Mouse (Mus musculus): ENCODE measurements around the gene Sema7a. TPM values are rescaled to one million over a fixed set of nuclear protein-coding genes. Genes with fewer than 3 reads are reported as not detected.

Sema7a gene
- polyA plus RNA-seq, 1 experiment from 2014 or later = 0.27 TPM

DNA sequence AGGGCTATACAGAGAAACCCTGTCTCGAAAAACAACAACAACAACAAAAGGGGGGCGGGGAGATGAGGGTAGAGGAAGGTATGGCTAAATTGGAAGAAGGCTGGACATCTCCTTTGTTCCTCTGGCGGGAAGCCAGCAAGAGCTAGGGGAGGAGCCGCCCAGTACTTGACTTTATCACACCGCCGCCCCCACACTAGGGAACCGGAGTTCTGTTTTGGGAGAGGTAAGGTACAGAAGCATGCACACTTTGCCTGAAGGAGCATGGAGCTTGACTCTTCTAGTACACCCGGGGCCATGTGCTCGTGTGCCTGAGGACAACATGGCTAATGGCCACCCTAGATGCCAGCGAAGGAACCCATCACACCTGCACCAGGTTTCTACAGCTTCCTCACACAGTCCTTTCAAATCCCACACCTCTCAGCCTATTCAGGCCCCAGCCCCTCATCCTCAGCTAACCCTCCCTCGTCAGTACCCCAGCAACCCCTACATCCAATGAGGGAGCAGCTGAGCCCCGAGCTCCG, 57.7 kb downstream of the Sema7a start:
- Histone ChIP-seq H3K27ac (replicated peaks) (no peak overlapping the region), H3K27me3 (ENCODE audit: low read depth, poor library complexity, severe bottlenecking) (peaks cover 33% of the 10 kb centered on the region)
- WGBS = 13% methylated on average over 13 of the region's 13 CpGs

GRCm38 (mm10) chr9:57998032-57998659, 58.2 kb downstream of the Sema7a start:
- Histone ChIP-seq H3K27ac (replicated peaks) (no peak overlapping the region), H3K27me3 (ENCODE audit: low read depth, poor library complexity, severe bottlenecking) (peaks cover 33% of the 10 kb centered on the region), H3K4me3 (peak overlapping the region; percentile 50), H3K4me1 (peaks cover 18% of the 10 kb centered on the region), H3K36me3 (no peaks in the 10 kb centered on the region), H3K9me3 (replicated peaks) (no peaks in the 10 kb centered on the region)
- peak; percentile 58 for DNase-seq (ENCODE audit: low spot score)
- WGBS = under 1% methylated on average over 20 of the region's 20 CpGs

More for the DNA sequence above, 57.7 kb downstream of the Sema7a start:
- no peaks in the 10 kb centered on the region for H3K36me3 ChIP-seq
- peak overlapping the region; percentile 50 for H3K4me3 ChIP-seq
- no peak for DNase-seq (ENCODE audit: low spot score)
- H3K4me1 ChIP-seq = peaks cover 19% of the 10 kb centered on the region
- no peaks in the 10 kb centered on the region for H3K9me3 ChIP-seq (replicated peaks)

DNA sequence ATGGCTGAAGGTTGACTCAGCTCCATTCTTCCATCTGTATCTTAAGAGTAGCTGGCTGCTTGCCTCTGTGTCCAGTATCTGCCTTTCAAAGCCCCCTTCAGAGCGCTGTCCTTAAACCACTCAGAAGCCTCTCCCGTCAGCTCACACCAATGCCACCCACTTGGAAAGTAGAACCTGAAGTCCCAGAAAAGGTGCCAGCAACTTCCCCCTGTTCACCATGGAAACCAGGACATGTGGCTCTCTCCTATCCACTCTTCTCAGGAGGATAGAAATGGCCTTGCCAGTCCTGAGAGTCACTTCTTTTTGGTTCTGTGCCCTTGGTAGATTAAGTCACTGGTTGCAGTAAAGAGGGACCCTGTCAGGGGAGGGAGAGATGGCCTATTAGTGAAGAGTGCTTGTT, 58.8 kb downstream of the Sema7a start:
- 59% methylated on average over 2 of the region's 2 CpGs for WGBS
- Histone ChIP-seq H3K4me3 (no peak overlapping the region), H3K9me3 (replicated peaks) (no peaks in the 10 kb centered on the region), H3K36me3 (no peaks in the 10 kb centered on the region), H3K27ac (replicated peaks) (no peak overlapping the region), H3K27me3 (ENCODE audit: low read depth, poor library complexity, severe bottlenecking) (peaks cover 33% of the 10 kb centered on the region), H3K4me1 (peaks cover 23% of the 10 kb centered on the region)
- no peak for DNase-seq (ENCODE audit: low spot score)

DNA sequence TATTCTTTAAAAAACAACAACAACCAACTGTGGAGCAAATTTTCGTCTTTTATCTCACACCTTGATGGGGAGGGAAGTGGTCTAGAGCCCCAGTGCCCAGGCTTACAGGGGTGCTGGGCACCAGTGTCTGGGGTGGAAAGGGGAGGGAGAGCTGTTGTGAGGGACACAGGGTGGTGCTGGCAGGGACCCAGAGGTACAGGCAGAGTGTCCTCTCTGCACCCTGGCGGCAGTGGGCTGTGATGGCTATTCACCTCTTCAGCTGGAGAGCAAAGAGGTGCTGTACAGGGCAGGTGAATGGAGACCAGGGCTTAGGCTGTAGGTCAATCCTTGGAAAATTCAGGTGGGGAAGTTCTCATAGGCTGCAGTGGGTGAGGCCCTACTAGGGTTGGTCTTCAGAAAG, 59.8 kb downstream of the Sema7a start:
- Histone ChIP-seq H3K27ac (replicated peaks) (no peak overlapping the region), H3K27me3 (ENCODE audit: low read depth, poor library complexity, severe bottlenecking) (peaks cover 33% of the 10 kb centered on the region), H3K4me3 (no peak overlapping the region), H3K36me3 (no peaks in the 10 kb centered on the region), H3K4me1 (peaks cover 16% of the 10 kb centered on the region), H3K9me3 (replicated peaks) (no peaks in the 10 kb centered on the region)
- WGBS = 57% methylated on average over 2 of the region's 2 CpGs
- DNase-seq (ENCODE audit: low spot score) = no peak

GRCm38 (mm10) chr9:58003272-58003671, 63.4 kb downstream of the Sema7a start:
- WGBS = 47% methylated on average over 2 of the region's 2 CpGs
- Histone ChIP-seq H3K9me3 (replicated peaks) (no peaks in the 10 kb centered on the region), H3K36me3 (no peaks in the 10 kb centered on the region), H3K27me3 (ENCODE audit: low read depth, poor library complexity, severe bottlenecking) (peaks cover 7% of the 10 kb centered on the region), H3K4me1 (peaks cover 10% of the 10 kb centered on the region), H3K4me3 (no peak overlapping the region), H3K27ac (replicated peaks) (no peak overlapping the region)
- no peak for DNase-seq (ENCODE audit: low spot score)

DNA sequence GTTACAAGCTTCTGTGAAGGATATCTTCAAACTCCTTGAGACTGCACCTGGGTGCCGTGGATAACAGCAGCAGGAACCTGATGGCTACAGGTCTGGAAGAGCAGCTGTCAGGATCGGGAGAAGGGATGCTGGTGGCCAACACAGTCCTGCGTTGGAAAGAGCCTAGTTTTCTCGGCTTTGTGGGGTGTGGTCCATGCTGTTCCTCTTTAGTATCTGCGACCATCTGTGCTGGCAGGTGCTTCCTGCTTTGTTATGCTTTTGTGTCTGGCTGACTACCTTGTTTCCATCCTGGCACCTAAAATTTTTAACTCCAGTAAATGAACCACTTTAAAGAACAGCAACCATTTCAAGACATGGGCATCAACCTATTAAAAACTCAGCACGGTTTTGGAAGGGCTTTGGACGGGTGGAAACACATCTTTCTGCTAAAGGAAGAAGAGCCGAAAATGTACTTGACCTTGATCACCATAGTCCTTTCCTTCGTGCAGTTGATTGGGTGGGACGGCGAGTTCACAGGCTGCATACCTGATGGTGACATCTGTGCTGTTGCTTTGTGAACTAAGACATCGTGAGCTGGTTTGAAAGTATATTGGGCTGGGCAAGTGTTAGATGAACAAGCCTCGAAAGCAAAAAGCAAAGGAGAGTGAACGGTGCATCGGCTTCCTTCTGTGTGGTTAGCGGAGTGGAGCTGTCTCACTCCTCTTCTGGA, 66.0 kb downstream of the Sema7a start, which contains the start of gene Cyp11a1:
TSS of gene Cyp11a1 (plus strand) at position 659 of the 709 bp plus-strand sequence.
- Histone ChIP-seq H3K36me3 (no peaks in the 10 kb centered on the region), H3K27me3 (ENCODE audit: low read depth, poor library complexity, severe bottlenecking) (no peaks in the 10 kb centered on the region), H3K4me3 (no peak within 1 kb of the TSS), H3K27ac (replicated peaks) (no peak within 1 kb of the TSS), H3K4me1 (peaks cover 24% of the 10 kb centered on the region), H3K9me3 (replicated peaks) (no peaks in the 10 kb centered on the region)
- DNase-seq (ENCODE audit: low spot score) = no peak
- WGBS = 88% methylated on average over 16 of the region's 16 CpGs

- Histone ChIP-seq H3K27me3 (ENCODE audit: low read depth, poor library complexity, severe bottlenecking) (no peaks in the 10 kb centered on the region), H3K36me3 (no peaks in the 10 kb centered on the region), H3K4me1 (peaks cover 32% of the 10 kb centered on the region), H3K27ac (replicated peaks) (peak overlapping the region; percentile 91), H3K9me3 (replicated peaks) (no peaks in the 10 kb centered on the region), H3K4me3 (peak overlapping the region; percentile 41)
- 66% methylated on average over 12 of the region's 12 CpGs for WGBS
- no peak for DNase-seq (ENCODE audit: low spot score)
Measured at GRCm38 (mm10) chr9:58008336-58009014, 68.6 kb downstream of the Sema7a start.

DNA sequence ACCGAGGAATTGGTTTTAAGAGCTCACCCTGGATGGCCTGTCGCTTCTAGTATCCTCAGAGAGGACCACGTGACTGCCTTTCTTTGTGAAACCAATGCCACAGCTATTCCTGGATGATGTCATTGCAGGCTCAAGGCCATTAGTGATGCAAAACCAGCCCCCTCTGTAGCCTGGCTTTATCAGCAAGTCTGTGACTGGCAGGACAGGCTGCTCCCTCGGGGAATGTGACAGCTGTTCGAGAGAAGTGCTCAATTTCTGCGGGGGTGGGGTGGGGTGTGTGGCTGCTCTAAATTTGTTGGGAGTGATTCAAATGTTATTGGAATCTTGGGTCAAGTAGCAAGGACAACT, 69.1 kb downstream of the Sema7a start:
- H3K4me1 ChIP-seq = peaks cover 31% of the 10 kb centered on the region
- DNase-seq (ENCODE audit: low spot score) = peak; percentile 80
- H3K4me3 ChIP-seq = peak overlapping the region; percentile 41
- H3K27me3 ChIP-seq (ENCODE audit: low read depth, poor library complexity, severe bottlenecking) = no peaks in the 10 kb centered on the region
- H3K9me3 ChIP-seq (replicated peaks) = no peaks in the 10 kb centered on the region
- WGBS = 9% methylated on average over 6 of the region's 6 CpGs
- no peaks in the 10 kb centered on the region for H3K36me3 ChIP-seq
- peak overlapping the region; percentile 91 for H3K27ac ChIP-seq (replicated peaks)

GRCm38 (mm10) chr9:58009588-58009987, 69.7 kb downstream of the Sema7a start:
- Histone ChIP-seq H3K27me3 (ENCODE audit: low read depth, poor library complexity, severe bottlenecking) (no peaks in the 10 kb centered on the region), H3K27ac (replicated peaks) (peak overlapping the region; percentile 91), H3K4me3 (no peak overlapping the region), H3K9me3 (replicated peaks) (no peaks in the 10 kb centered on the region), H3K4me1 (peaks cover 33% of the 10 kb centered on the region), H3K36me3 (no peaks in the 10 kb centered on the region)
- DNase-seq (ENCODE audit: low spot score) = no peak
- 56% methylated on average over 3 of the region's 3 CpGs for WGBS

GRCm38 (mm10) chr9:58011027-58011426, 71.1 kb downstream of the Sema7a start:
- peak overlapping the region; percentile 4; the same call in 1 of the 2 replicates for H3K27ac ChIP-seq (replicated peaks)
- H3K4me3 ChIP-seq = no peak overlapping the region
- H3K9me3 ChIP-seq (replicated peaks) = no peaks in the 10 kb centered on the region
- H3K4me1 ChIP-seq = peaks cover 36% of the 10 kb centered on the region
- H3K27me3 ChIP-seq (ENCODE audit: low read depth, poor library complexity, severe bottlenecking) = no peaks in the 10 kb centered on the region
- DNase-seq (ENCODE audit: low spot score) = no peak
- 44% methylated on average over 7 of the region's 7 CpGs for WGBS
- H3K36me3 ChIP-seq = no peaks in the 10 kb centered on the region

DNA sequence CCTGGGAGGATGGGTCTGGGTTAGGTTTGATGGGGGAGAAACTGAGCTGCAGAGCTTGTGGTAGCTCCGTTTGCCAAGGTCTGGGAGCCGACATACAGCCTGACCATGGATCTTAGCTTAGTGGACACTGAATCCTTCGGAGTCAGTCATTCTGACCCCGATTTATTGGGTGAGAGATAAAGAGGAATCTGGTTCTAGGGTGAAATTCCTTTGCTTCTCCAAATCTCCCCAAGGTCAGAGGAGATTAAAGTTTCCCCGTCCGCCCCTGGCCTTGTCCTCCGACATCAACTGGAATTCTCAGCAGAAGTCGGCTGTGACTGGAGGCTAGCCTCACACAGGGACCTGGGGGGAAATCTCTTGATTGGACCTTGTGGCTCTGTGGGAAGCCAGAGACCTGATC, 71.6 kb downstream of the Sema7a start:
- no peak overlapping the region; the same call in 1 of the 2 replicates for H3K27ac ChIP-seq (replicated peaks)

More for the DNA sequence above, 71.6 kb downstream of the Sema7a start:
- Histone ChIP-seq H3K27me3 (ENCODE audit: low read depth, poor library complexity, severe bottlenecking) (no peaks in the 10 kb centered on the region), H3K4me1 (peaks cover 36% of the 10 kb centered on the region), H3K36me3 (no peaks in the 10 kb centered on the region), H3K4me3 (no peak overlapping the region), H3K9me3 (replicated peaks) (no peaks in the 10 kb centered on the region)
- no peak for DNase-seq (ENCODE audit: low spot score)
- WGBS = 80% methylated on average over 8 of the region's 8 CpGs

Data from midbrain, embryonic 10.5 days (tissue).